ENCODE assay signal across 9 mouse cellular contexts in genomic region chr12:57534879-57535611, GRCm38 (mm10). TPM values are rescaled to one million over a fixed set of nuclear protein-coding genes. Genes with fewer than 3 reads are reported as not detected.
DNase-seq lines count a peak whose midpoint lies in the region; ATAC-seq lines count a peak whose summit lies in the region.
"Had no signal": no experiment of that assay in that cellular context is flagged by ENCODE, and none has a peak within 500 bp of the region (broad histone marks: within the 10 kb centered on the region; RNA-seq: fewer than 3 reads in every experiment).

No protein-coding gene starts in this region.

- ATAC-seq in intestine, embryonic 14.5 days (replicated peaks; ENCODE audit: low FRiP score, low TSS enrichment, low read depth) = peak; percentile 90

- WGBS in intestine, embryonic 14.5 days = under 1% methylated on average over 36 of the region's 39 CpGs

- peak overlapping the region; percentile 18; the same call in 1 of the 2 replicates for H3K9ac ChIP-seq in intestine, embryonic 14.5 days (ENCODE audit: low read length)

- H3K4me3 ChIP-seq in intestine, embryonic 14.5 days (ENCODE audit: low read depth, low read length) = no peak overlapping the region
- H3K4me3 ChIP-seq: erythroblast, embryonic 14.5 days had no signal

- 0 out of 2 replicates have a peak, but pooled peaks cover 5% of the 10 kb centered on the region for H3K4me1 ChIP-seq in intestine, embryonic 14.5 days (replicated peaks; ENCODE audit: control insufficient read depth, insufficient read depth, low read length)

- H3K27me3 ChIP-seq in intestine, embryonic 14.5 days (replicated peaks; ENCODE audit: control insufficient read depth, insufficient read depth, low read length) = peaks cover 84% of the 10 kb centered on the region

- no peaks in the 10 kb centered on the region for H3K36me3 ChIP-seq in intestine, embryonic 14.5 days (ENCODE audit: control insufficient read depth, insufficient read depth, low read length)

- no peaks in the 10 kb centered on the region for H3K9me3 ChIP-seq in intestine, embryonic 14.5 days (ENCODE audit: control insufficient read depth, low read length)

- DNase-seq in urinary bladder, adult 2 months (ENCODE audit: low spot score) = peak; percentile 63
- no peak for DNase-seq in urinary bladder, adult 18-20 months (ENCODE audit: low spot score in 2 of 2)
- peak; percentile 77 for DNase-seq in intestine, embryonic 14.5 days (ENCODE audit: low spot score)
- DNase-seq in lung, postnatal 14 days = peak; percentile 32
- no peak for DNase-seq in left cerebral cortex, postnatal 10 days (ENCODE audit: extremely low spot score in 1 of 2, low spot score in 2 of 2)
- no peak for DNase-seq in right cerebral cortex, postnatal 14 days
- no peak for DNase-seq in right cerebral cortex, adult 18-20 months
- no peak for DNase-seq in layer of hippocampus, adult 8-10 months (ENCODE audit: low spot score in 2 of 2)

- peak overlapping the region; percentile 30 for H3K4me2 ChIP-seq in intestine, embryonic 14.5 days (ENCODE audit: low read length)

- intact Hi-C loops in left cerebral cortex, postnatal 10 days (cut with DNase I) = loop anchor here (5.0 kb wide), 4 partner anchors 253 to 998 kb away; partner anchors contain the start of genes Nkx2-1 and Nkx2-9

- H3K27ac ChIP-seq in intestine, embryonic 14.5 days (ENCODE audit: low read depth) = peak overlapping the region; percentile 83

RNA-seq across cellular contexts. Expression of gene Foxa1, which starts 11.7 kb away (rescaled TPM):
- 59.0 and 73.3 TPM in 2 replicates for polyA plus RNA-seq in urinary bladder, adult 2 months (2012; rRNA removed)
- 8.3 and 8.4 TPM in 2 replicates for polyA plus RNA-seq in intestine, embryonic 14.5 days (2014; fragmentation: Nextera tagmentation; extraction: Ambion mirVana)
- total RNA-seq in left cerebral cortex, postnatal 10 days (2021) = not detected
- total RNA-seq in layer of hippocampus, adult 8-10 months (2022) = not detected
- polyA plus RNA-seq: erythroblast, embryonic 14.5 days had no signal

RNA-seq across cellular contexts. Expression of gene Ttc6, which starts 28.9 kb away (rescaled TPM):
- 8.5 and 11.9 TPM in 2 replicates for polyA plus RNA-seq in urinary bladder, adult 2 months (2012; rRNA removed)
- 1.7 and 2.6 TPM in 2 replicates for polyA plus RNA-seq in intestine, embryonic 14.5 days (2014; fragmentation: Nextera tagmentation; extraction: Ambion mirVana)
- 1 to 10 TPM in 1 of 2 experiments, under 1 TPM in 1; 0.62 to 1.2 TPM for total RNA-seq in left cerebral cortex, postnatal 10 days (2021)
- total RNA-seq in layer of hippocampus, adult 8-10 months (2022) = under 1 TPM in 3 of 4 experiments, not detected in 1; 0.08 to 0.41 (median 0.25) TPM
- polyA plus RNA-seq: erythroblast, embryonic 14.5 days had no signal

Comparison
In these comparisons a context has a peak if more than half of its experiments do, and no peak if none do; other contexts are left out.
1. DNase-seq: peak in urinary bladder, adult 2 months (single experiment), intestine, embryonic 14.5 days (single experiment) and lung, postnatal 14 days (single experiment); none in urinary bladder, adult 18-20 months (0 of 2), left cerebral cortex, postnatal 10 days (0 of 2), right cerebral cortex, postnatal 14 days (single experiment), right cerebral cortex, adult 18-20 months (single experiment) and layer of hippocampus, adult 8-10 months (0 of 2).